Mouse (Mus musculus) right cerebral cortex, postnatal 10 days (tissue): ENCODE measurements around the gene Lrrc71.

Source experiments
- DNase-seq, 2 experiments: peaks; one replicate each; pipeline ENCODE4 v3.0.0; 2021; ENCODE audit warnings: low spot score in 2 of 2

The Lrrc71 gene

DNA sequence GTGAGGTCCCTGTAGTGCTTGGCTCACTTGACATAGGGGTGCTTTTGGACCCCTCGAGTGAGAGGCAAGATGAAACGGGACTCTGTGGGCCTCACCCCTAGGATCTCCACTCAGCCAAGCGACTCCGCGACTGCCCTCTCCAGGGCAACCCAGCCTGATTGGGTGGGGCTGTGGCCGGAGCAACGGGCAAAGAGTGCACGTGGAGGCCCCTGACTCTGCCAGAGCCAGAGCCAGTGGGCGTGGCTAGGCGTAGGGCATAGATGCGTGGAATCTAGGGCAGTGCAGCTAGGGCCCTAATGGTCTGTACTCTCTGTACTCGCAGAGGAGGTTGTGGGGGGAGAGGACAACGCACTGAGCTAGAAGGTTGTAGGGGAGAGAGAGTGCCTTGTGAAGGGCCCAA, at the start of gene Lrrc71:
Gene Lrrc71 (minus strand): TSS at position 195 of the 400 bp plus-strand sequence.
- no peak for DNase-seq

DNA sequence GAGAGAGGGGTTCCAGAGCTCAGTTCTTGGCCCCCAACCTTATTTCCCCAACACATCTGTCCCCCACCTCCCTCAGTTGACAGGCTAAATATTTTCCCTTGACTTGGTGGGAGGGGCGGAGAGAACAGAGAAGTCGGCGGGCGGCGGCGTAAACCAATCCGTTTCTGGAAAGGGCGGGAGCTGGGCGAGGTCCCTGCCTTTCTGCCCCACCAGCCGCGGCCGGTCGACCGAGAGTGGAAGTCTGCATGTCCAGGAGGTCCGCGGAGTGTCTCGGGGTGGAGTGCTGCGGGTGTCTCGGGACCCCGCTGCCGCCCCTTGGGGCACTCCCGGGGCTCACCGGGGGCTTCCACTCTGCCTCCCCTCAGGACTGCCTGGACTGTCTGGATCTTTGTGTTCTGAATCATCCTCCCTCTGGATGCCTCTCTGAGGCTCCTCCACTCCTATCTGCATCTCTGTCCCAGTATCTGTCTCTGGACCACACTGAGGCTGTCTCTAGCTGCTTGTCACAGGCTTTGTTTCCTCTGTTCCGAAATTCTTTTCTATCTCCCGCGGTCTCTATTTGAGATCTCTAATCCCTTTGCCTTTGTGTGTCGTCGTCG, 48.4 kb upstream of the Lrrc71 start, which contains the start of gene Insrr:
Gene Insrr (plus strand): TSS at position 216 of the 599 bp plus-strand sequence.
- DNase-seq: no peak

DNA sequence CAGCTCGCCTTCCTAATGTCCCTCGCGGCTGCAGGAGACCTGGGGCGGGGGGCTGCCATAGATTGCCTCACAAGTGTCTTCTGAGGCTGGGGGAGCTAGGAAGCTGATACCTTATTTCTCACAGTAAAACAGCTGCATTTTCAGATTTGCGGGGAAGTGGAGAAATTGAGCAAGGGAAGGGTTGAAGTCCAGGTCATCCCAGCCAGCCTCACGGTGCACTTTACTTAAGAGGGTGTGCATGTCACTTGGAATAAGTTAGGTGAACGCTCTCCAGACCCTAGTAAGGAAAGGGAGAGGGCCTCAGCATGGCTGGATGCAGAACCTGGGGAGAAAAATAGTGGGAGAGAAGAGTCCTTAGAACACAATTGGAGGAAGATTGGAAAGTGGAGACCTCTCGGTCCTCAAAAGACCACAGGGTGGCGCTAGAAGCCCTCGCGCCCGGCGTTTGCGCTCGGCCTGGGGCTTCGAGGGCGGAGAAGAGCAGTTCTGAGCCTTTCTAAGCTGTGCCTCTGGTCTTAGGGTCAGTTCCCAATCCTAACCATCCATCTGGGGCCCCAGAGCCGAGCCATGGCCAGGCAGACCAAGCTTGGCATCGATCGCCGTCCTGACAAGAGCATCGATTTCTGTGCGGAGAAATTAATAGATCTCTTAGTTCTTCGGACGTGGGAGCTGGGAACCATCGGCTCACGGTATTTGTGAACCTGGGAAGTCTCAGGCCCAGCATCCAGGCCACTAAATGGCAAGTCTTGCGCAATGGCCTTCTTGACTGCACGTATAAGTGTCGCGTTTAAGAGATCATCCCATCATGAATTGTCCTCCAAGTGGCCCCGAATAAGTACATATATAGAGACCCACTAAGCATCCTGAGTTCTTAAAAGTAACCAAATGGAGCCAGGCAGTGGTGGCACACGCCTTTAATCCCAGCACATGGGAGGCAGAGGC, 47.2 kb upstream of the Lrrc71 start:
- DNase-seq: peak; percentile 33 to 66

DNA sequence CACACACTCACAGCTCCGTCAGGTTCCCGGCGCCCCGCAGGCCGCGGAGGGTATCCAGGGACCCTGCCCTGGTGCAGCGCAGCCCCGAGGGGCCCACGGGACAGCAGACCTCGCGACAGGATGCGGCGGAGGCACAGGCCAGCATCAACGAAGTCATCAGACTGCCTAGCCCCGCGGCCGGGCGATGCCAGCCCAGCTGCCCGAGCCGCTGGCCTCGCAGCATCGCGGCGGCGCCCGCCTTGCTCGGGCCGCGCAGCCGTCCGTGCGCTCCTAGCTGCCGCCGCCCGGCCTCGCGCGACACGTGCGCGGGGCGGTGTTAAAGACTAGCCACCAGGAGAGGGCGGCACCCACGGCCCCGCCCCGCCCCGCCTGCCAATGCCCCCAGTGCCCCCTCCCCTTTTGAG, 46.5 kb upstream of the Lrrc71 start, which contains the start of gene Ntrk1:
Gene Ntrk1 (minus strand): TSS at position 241 of the 404 bp plus-strand sequence.
- DNase-seq: no peak

DNA sequence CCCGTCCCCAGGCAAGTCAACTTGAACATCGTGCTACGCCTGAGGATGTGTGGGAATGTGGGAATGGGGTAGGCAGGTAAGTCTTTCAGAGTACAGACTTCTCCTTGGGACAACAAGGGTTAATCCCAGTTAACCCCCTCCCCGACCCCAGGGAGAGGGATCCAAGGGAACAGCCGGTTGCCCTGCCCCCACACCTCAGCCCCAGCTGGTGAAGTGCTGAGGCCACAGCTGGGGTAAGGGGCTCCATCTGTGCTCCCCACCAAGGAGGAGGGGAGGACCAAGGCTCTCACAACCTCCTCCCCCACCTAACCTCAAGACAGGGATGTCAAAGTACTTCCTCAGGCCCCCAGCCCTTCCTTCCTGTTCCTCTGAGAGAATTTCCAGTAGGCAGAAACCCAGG, 41.3 kb upstream of the Lrrc71 start:
- DNase-seq: no peak

DNA sequence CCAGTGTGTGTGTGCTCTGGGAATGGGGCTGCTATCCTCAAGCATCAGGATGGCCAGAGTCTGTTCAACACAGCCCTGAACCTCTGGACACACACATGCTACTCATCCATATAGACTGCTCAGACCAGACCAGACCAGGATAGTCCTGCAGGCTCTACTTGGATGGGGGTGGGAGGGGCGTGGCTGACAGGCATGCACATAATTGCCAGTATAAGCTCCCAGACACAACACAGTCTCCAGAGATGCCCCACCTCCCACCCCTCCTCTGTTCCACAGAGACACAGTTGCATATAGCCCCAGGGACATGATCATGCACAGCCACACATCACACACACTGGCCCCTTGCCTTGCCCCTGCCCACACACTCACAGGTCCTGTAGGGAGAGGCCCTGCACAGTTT, 40.8 kb upstream of the Lrrc71 start:
- DNase-seq: no peak

DNA sequence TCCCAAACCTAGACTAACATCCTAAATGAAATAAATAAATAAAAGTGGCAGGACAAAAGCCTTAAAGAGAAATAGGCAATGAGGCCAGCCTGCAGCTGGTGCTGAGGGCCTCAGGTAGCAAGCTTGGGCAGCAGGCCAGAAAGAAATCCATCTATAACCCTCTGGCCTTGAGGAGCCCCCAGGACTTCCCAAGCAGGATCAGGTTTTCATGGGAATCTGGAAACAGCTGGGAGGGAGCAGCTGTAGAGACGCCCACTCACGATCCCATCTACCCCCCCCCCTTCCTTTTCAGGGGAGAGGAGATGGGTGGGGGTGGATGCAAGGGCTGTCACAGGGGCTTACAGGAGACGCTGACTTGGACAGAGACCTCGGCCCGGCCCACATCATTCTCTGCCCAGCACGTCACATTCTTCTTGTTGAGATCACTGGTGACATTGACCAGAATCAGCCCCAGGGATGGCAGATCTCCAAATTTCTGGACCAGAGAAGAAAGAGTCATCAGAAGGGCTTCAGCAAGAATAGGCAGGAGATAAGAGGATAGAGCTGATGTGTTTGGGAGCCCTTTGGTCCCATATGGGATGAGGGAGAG, 37.3 kb upstream of the Lrrc71 start:
- DNase-seq: no peak

DNA sequence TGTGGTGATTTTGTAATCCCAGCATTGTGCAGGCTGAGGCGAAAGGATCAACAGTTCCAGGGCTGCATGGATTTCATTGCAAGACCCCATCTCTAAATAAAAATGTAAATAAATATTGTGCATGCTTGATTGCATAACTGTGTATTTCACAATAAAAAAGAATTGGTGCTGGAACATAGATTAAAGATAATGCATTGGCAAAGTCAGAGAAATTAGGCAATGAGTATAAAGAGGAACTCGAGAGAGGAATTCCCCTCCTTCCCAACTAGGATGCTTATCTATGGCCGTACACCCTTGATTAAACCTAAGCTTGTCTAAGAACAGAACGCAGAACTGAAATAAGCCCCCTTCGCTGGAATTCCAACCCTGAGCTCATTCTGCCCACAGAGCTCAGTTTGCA, 36.7 kb upstream of the Lrrc71 start:
- DNase-seq: no peak

DNA sequence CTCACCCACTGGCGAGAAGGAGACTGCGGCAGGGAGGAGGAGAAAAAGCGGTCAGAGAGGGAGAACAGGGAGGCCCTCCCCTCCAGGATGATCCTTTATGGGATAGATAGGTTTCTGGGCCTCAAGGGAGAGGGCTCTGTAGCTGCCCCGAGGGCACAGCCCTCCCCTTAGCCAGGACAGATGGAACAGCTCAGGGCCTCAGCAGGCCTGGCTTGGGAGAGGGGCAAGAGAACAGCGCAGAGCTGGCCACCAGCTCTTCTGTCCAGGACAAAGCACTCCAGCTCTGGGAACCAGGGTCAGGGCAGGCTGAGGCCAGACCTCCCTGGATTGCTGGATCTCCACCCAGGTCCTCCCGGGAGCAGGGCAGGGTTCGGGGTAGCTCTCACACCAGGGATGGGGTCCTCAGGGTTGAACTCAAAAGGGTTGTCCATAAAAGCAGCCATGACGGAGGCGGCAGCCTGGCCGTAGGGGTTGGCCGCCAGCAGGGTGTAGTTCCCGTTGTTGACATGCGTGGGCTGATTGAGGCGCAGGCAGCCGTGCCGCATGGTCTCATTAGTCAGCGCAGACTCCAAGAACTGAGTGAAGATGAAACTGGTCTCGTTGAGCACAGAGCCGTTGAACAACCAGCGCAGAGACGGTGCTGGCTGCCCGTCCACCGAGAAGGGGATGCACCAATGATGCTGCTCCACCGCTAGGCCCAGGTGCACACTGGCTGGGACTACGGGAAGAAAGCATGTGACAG, 35.0 kb upstream of the Lrrc71 start:
- no peak for DNase-seq

DNA sequence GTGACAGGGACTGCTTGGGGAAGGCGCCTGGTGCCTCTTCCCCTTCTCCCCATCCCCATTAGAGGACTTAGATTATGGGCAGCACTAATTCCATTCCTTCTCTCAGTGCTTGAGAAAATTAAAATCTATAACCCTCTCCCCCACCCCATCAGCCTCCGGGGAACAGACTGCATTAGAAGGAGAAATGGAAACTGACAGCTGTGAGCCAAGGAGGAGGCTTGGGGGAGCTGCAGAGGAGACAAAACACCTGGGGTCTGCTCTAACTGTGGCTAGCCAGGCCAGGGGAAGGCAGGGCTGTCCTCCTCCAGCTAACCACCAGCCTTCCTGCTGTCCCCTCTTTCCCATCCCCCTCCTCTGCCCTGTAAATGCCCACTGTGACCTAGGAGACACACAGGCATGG, 30.7 kb upstream of the Lrrc71 start:
- no peak for DNase-seq

DNA sequence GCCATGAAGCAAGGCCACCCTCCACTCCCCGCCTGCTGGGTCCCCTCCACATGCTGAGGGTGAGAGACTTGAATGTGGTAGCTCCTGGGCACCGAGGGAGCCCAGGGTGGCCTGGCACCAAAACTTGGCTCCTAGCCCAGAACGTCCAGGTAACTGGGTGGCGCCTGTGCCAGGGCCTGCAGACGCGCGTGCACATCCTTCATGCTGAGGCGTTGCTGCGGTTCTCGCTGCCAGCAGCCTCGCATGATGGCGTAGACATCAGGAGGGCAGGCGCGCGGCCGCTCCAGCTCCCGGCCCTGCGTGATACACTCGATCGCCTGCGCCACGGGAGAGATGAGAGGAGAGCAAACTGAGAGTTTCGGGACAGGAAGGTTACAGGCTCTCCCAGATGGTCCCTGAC, 29.9 kb upstream of the Lrrc71 start:
- DNase-seq: no peak

DNA sequence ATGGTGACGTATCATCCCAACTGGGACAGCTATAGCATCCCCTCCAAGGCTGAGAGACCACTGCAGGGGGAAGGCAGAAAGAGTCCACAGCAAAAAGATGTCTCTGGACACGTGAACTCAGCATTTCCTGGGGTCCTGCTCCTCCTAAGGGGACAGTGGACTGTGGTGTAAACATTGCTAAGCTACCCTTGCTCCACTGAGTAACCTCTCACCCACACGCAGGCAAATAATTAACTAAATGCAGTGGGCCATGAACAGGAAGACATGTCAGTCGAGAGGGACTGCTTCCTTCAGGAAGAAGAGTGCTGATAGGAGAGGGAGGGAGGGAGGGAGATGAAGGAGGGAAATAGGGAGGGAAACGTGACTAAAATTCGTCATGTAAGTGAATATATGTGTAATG, 22.7 kb upstream of the Lrrc71 start:
- DNase-seq: no peak

DNA sequence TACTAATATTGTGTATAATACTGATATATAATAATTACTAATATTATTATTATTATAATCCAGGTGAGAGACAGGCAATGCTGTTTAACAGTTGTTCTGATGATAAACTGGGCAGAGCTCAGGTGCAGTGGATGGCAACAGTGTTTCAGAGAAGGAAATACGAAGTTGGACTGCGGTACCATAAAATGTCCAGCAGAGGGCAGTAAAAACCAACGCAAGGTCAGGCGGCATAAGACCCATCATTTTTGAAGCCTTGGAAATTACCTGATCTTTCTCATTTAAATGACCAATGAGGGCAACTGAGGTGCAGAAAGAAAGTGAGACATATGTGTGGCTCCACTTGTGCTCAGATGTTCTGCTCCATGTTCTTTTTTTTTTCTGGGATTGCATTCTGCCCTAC, 21.9 kb upstream of the Lrrc71 start:
- peak; percentile 48 to 60 for DNase-seq

DNA sequence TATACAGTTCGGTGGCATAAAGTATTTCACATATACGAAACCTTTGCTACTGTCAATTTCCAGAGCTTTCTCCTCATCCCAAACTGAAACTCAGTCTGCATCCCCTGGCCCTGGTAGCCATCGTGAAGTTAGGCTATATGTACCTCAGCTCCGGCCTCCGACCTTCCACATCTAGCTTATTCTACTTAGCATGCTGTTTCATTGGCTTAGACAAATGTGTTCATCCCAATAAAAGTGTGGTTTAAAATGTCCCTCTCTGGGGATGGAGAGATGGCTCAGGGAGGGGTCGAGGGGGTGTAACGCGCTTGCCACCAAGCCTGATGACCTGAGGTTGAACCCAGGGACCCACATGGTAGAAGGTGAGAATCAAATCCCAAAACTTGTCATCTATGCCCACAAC, 21.1 kb upstream of the Lrrc71 start:
- no peak for DNase-seq

DNA sequence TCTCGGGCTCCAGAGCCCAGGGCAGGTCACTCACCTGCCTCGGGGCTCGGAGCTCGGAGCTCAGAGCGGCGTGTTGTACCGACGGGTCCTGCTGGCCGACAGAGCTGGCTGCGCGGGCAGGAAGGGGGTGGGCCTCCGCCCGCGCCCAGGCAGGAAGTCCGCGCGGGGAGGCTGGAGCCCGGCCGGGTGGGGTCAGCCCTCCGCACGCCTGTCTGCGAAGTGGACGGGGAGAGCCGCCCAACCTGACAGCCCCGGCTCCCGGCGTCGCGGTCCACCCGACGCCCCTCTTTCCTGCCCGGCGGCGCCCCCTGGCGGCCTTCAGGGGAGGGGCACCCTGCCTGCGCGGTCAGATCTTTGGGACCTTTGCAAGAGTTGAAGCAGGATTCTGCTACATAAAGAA, 20.4 kb upstream of the Lrrc71 start:
- peak; percentile 55 for DNase-seq

DNA sequence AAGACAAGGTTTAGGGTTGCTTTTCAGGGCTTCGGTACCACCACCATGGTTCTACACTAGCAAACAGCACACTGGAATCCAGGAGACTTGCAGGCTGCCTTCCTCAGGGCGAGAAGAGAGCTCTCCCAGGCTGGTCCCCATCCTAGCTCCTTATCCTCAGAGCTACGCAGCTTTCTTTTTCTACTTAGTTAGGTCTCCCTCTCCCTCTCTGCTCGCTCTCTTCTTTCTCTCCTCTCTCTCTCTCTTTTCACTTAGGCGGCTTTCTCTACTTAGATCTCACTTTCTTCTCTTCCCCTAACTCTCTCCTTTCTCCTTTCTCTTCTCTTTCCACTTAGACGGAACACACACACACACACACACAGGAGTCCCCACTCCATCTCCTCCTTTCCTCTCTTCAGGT, 20.0 kb upstream of the Lrrc71 start:
- no peak for DNase-seq

DNA sequence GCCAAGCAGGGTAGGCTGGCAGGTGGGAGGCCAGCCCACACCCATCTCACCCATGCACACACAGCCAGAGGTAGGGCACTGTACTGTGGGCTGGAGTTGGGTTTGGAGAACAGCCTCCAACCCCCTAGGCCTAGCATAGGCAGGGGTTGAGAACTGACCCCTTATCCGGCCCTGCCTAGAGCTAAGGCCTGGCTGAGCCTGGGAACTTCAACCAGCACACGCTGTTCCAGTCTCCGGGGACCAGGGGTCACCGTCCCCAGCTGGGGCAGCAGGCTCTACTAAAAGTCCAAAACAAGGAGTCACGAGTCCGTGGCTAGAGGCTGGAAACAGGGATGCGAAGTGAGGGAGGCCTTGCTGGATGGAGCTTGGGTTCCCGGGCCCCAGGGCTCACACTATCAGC, 19.3 kb upstream of the Lrrc71 start:
- DNase-seq: no peak

DNA sequence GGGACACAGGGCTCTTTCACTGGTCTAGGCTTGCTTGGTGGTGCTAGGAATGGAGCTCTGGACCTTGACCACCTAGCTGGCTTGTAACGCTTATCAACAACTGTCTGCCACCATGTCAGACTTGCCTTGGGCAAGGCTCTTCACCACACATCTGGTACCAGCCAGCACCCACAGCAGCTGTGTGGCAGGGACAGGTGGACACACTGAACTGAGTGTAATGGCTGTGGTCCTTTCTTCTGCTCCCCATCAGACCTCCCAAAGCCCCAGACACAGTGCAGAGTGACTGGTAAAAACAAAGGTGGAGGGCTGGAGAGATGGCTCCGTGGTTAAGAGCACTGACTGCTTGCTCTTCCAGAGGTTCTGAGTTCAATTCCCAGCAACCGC, 17.9 kb upstream of the Lrrc71 start:
- DNase-seq: no peak

DNA sequence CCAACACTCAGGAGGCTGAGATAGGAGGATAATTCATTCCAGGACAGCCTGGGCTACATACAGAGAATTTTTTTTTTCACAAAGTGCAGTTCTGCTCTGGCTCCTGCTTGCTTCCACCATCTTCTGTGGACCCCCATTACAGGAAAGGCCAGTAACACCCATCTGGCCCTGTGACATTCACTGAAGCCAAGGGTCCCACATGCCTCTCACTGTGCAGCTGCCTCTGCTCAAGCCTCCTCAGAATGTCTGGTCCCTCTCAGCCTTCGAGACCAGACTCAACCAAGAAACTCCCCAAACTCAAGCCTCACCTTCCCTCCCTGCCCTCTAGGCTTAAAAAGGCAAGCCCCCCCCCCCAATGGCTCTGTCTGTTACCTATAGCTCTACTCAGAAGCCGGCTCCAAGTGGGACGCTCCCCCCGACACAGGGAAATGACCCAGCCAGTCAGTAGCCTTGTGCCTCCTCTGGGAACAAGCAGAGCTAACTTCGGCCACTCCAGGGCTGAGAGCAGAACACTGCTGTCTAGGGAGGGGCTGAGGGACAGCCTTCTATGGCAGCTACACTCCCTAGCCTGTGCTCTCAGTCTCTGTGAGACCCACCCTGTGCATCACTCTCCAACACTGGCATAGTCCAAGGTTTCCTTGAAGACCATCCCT, 17.3 kb upstream of the Lrrc71 start:
- DNase-seq: no peak

DNA sequence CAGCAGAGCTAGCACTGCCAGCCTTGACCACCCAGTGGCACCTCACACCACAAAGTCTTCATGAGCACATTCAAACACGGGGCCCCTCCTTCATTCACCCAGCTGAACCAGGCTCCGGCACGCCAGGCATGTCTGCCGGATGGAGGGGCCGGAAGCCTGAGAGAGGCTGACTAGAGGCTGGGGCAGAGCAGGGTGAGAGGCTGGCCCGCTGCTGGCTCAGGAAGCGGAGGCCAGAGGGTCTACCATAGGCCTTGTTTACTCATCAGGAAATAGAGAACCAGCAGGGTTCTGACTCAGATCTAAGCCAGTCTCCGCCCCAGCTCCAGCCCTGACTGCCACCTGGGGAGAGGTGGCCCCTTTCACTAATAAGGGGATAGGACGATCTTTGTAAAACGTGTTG, 16.7 kb upstream of the Lrrc71 start:
- peak in 1 of 2 experiments; percentile 49 for DNase-seq

DNA sequence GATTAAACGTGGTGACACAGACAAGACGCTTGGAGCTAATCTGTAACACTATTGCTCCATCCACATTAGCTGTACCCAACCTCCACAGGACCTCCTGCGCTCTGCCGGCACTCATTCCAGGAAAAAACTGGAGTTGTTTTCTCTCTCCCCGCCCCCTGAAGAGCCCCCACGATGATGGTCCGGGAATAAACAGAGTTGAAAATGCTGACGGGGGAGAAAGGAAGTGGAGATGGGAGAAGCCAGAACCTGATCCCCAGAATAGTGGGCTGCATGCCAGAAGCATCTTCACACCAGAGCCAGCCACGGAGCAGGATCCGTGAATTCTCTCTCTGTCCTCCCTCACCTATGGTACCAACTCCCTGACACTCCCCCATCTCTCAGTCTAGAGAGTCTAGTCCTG, 16.1 kb upstream of the Lrrc71 start:
- peak in 1 of 2 experiments; percentile 49 for DNase-seq
